Mouse (Mus musculus): ENCODE measurements around the gene Tnfsf12.

DNA sequence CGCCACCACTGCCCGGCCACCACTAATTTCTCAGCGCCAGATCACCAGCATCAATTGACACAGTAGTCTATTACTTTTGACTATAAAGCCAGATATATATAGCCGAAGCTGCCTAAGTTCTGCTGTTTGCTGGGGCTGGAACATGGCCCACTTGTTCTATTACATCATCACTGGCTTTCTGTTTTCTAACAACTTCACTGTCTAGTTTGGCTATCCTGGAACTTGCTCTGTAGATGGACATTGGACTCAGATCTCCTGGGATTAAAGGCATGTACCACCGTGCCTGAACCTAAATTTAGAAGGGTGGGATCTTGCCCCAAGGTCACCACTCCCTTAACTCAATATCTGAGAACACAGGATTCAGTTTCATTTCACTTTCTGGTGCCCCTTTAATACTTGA is 49.8 kb downstream of the Tnfsf12 start:
- no peak for TF ChIP-seq CTCF (IDR thresholded peaks at IDR 0.05)
- no peak for TF ChIP-seq EP300 (IDR thresholded peaks at IDR 0.05; ENCODE audit: insufficient read depth, low read depth, low read length)
- TF ChIP-seq POLR2A (IDR thresholded peaks at IDR 0.05; ENCODE audit: insufficient read depth, low read depth, low read length), result no peak
